Mouse (Mus musculus) lung, embryonic 15.5 days (tissue): ENCODE data around the gene Mrnip. TPM values are rescaled to one million over a fixed set of nuclear protein-coding genes. Genes with fewer than 3 reads are reported as not detected.
A peak's percentile ranks its signal among the peaks of the same experiment; 100 is the strongest.

Experiments
- ATAC-seq: fragments of 200-750 bp; cut with Nextera tagmentation; 2 replicates; pipeline ENCODE4 v1.8.0; 2017; ENCODE audit warnings: moderate number of reproducible peaks, borderline replicate concordance; ENCODE audit not compliant: low FRiP score, low TSS enrichment; ENCODE audit errors: extremely low read depth
- H3K27ac ChIP-seq: fragments of 300-500 bp; sonication (generic); 2 replicates; pipeline ENCODE4 v1.5.1; 2015; ENCODE audit warnings: moderate library complexity, mild to moderate bottlenecking, inconsistent platforms
- H3K27me3 ChIP-seq: fragments of 300-500 bp; sonication (generic); 2 replicates; pipeline ENCODE4 v1.6.1; 2015; ENCODE audit warnings: inconsistent platforms
- H3K36me3 ChIP-seq: fragments of 300-500 bp; sonication (generic); 2 replicates; pipeline ENCODE4 v1.6.1; 2015; ENCODE audit warnings: inconsistent platforms
- H3K4me1 ChIP-seq: fragments of 300-500 bp; sonication (generic); 2 replicates; pipeline ENCODE4 v1.6.1; 2015; ENCODE audit warnings: inconsistent platforms
- H3K4me2 ChIP-seq: fragments of 300-500 bp; sonication (generic); 2 replicates; pipeline ENCODE4 v1.6.1; 2015; ENCODE audit warnings: inconsistent platforms, mild to moderate bottlenecking, moderate library complexity
- H3K4me3 ChIP-seq: fragments of 300-500 bp; sonication (generic); 2 replicates; pipeline ENCODE4 v1.5.1; 2015; ENCODE audit warnings: mild to moderate bottlenecking, inconsistent platforms
- H3K9ac ChIP-seq: fragments of 300-500 bp; sonication (generic); 2 replicates; pipeline ENCODE4 v1.6.1; 2015; ENCODE audit warnings: inconsistent platforms
- H3K9me3 ChIP-seq: fragments of 300-500 bp; sonication (generic); 2 replicates; pipeline ENCODE4 v1.6.1; 2016; ENCODE audit warnings: inconsistent platforms
- WGBS: fragments of 180-500 bp; shearing (Covaris S2); methylation state at CpG from one replicate; pipeline ENCODE4 v1.1.7; 2015; 5-methylcytosine and 5-hydroxymethylcytosine counted together
- polyA plus RNA-seq: library from polyadenylated mRNA; unstranded; fragments of >200 nt; fragmentation: Nextera tagmentation; extraction: Ambion mirVana; gene quantifications from 2 replicates; pipeline ENCODE4 v1.2.1, GENCODE M21; 2015

The Mrnip gene
- polyA plus RNA-seq, 1 experiment from 2014 or later, result 19.5 TPM

DNA sequence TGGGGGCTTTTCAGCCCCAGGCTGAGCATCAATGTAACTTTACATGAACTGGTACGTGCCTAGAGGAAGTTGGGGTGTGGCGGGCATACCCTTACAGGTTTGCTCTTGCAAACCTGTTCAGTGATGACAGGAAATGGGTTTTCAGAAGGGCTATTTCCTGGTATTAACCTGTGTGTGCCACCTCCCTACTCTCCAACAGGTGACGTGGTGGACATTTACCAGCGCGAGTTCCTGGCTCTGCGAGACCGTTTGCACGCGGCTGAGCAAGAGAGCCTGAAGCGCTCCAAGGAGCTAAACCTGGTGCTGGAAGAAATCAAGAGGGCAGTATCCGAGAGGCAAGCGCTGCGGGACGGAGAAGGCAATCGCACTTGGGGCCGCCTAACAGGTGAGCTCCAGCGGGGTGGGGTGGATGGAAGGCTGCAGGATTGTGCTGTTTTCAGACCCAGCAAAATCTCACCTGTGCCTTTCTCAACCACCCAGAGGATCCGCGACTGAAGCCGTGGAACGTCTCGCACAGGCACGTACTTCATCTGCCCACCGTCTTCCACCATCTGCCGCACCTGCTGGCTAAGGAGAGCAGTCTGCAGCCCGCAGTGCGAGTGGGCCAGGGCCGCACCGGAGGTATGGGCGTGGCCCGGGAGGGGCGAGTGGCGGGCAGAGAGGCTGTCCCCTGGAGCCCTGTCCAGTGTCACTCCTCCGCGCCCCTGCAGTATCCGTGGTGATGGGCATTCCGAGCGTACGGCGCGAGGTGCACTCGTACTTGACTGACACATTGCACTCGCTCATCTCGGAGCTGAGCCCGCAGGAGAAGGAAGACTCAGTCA, 56.4 kb downstream of the Mrnip start:
- no peak overlapping the region for H3K9ac ChIP-seq
- H3K4me2 ChIP-seq, result peak overlapping the region; percentile 57
- no peak overlapping the region for H3K27ac ChIP-seq
- no peaks in the 10 kb centered on the region for H3K9me3 ChIP-seq
- no peak for ATAC-seq
- H3K4me1 ChIP-seq, result peaks cover 45% of the 10 kb centered on the region
- 32% methylated on average over 45 of the region's 45 CpGs for WGBS
- H3K27me3 ChIP-seq, result no peaks in the 10 kb centered on the region
- peaks cover 30% of the 10 kb centered on the region for H3K36me3 ChIP-seq
- peak overlapping the region; percentile 30 for H3K4me3 ChIP-seq

- WGBS, result 26% methylated on average over 8 of the region's 8 CpGs
- H3K4me3 ChIP-seq, result 0 out of 2 replicates have a peak overlapping the region, but pooled peaks have one; percentile 30
Observed at GRCm38 (mm10) chr11:50231411-50231810, 57.2 kb downstream of the Mrnip start.

DNA sequence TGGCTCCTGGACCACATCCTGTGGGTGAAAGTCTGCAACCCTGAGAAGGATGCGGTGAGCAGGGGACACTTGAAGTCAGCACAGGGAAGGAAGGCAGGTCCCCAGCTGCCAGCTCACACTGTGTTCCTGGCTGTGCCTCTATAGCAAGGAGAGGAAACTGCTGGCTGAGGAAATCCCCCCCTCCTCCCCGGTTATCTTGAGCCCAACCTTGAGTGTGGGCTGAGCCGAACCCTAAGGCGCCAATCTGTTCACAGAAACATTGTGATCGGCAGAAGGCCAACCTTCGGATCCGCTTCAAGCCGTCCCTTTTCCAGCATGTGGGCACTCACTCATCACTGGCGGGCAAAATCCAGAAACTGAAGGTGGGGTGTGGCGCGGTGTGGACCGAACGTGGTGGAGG, 58.8 kb downstream of the Mrnip start:
- peaks cover 30% of the 10 kb centered on the region for H3K36me3 ChIP-seq
- peaks cover 41% of the 10 kb centered on the region for H3K4me1 ChIP-seq
- H3K27me3 ChIP-seq, result peaks cover 11% of the 10 kb centered on the region
- no peak overlapping the region for H3K4me2 ChIP-seq
- no peak for ATAC-seq
- 93% methylated on average over 13 of the region's 13 CpGs for WGBS
- H3K4me3 ChIP-seq, result no peak overlapping the region
- no peaks in the 10 kb centered on the region for H3K9me3 ChIP-seq
- H3K9ac ChIP-seq, result no peak overlapping the region
- H3K27ac ChIP-seq, result no peak overlapping the region

More at GRCm38 (mm10) chr11:50231411-50231810, 57.2 kb downstream of the Mrnip start:
- Histone ChIP-seq H3K27ac (no peak overlapping the region), H3K9ac (no peak overlapping the region), H3K9me3 (no peaks in the 10 kb centered on the region), H3K4me1 (peaks cover 45% of the 10 kb centered on the region), H3K36me3 (peaks cover 30% of the 10 kb centered on the region), H3K4me2 (peak overlapping the region; percentile 57), H3K27me3 (no peaks in the 10 kb centered on the region)
- ATAC-seq, result no peak

DNA sequence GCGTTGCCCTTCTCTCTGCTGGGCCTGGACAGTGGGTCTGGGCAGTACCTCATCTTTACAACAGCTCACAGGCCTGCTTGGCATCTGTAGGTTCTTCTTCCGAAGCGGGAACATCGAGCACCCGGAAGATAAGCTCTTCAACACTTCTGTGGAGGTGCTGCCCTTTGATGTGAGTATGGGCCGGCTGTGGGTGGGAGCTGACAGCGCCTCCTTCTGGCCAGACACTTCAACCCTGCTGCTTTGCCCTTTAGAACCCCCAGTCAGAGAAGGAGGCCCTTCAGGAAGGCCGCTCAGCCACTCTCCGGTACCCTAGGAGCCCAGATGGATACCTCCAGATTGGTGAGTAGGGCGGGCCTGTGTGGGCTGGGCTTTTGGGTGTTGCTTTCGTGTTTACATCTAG, 59.7 kb downstream of the Mrnip start:
- no peak overlapping the region for H3K4me3 ChIP-seq
- H3K4me2 ChIP-seq, result no peak overlapping the region
- H3K4me1 ChIP-seq, result peaks cover 35% of the 10 kb centered on the region
- peaks cover 15% of the 10 kb centered on the region for H3K27me3 ChIP-seq
- no peaks in the 10 kb centered on the region for H3K9me3 ChIP-seq
- H3K9ac ChIP-seq, result no peak overlapping the region
- 85% methylated on average over 11 of the region's 11 CpGs for WGBS
- no peak overlapping the region for H3K27ac ChIP-seq
- peaks cover 30% of the 10 kb centered on the region for H3K36me3 ChIP-seq
- ATAC-seq, result no peak

GRCm38 (mm10) chr11:50234606-50235005, 60.4 kb downstream of the Mrnip start:
- Histone ChIP-seq H3K27me3 (peaks cover 15% of the 10 kb centered on the region), H3K4me2 (no peak overlapping the region), H3K9me3 (no peaks in the 10 kb centered on the region), H3K4me1 (peaks cover 31% of the 10 kb centered on the region), H3K4me3 (no peak overlapping the region), H3K9ac (no peak overlapping the region), H3K36me3 (peaks cover 30% of the 10 kb centered on the region), H3K27ac (no peak overlapping the region)
- ATAC-seq, result no peak
- WGBS, result 95% methylated on average over 25 of the region's 25 CpGs

DNA sequence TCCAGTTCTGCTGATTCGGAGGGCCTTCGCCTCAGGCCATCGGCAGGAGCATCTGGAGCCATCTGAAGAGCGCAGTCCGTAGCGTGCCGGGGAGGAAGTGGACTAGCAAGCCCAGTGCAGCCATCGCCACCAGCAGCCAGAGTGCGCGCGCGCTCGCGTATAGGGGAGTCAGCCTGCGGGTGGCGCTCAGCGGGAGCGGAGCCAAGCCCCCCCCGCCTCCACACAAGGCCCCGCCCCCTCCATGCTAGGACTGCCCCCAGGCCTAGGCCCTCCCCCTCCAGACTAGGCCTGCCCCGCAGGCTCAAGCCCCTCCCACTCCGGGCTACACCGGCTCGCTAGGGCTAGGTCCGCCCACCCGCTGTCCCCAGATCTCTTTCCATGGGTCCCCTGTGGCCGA, 62.3 kb downstream of the Mrnip start:
- Histone ChIP-seq H3K36me3 (peaks cover 30% of the 10 kb centered on the region), H3K4me3 (peak overlapping the region; percentile 62), H3K9me3 (no peaks in the 10 kb centered on the region), H3K27me3 (peaks cover 15% of the 10 kb centered on the region), H3K27ac (no peak overlapping the region; the same call in 1 of the 2 replicates), H3K4me1 (peaks cover 23% of the 10 kb centered on the region), H3K9ac (peak overlapping the region; percentile 63), H3K4me2 (peak overlapping the region; percentile 91)
- under 1% methylated on average over 24 of the region's 27 CpGs for WGBS
- peak; percentile 93 for ATAC-seq

GRCm38 (mm10) chr11:50236937-50237835, 62.9 kb downstream of the Mrnip start:
- Histone ChIP-seq H3K9me3 (no peaks in the 10 kb centered on the region), H3K4me3 (peak overlapping the region; percentile 62), H3K4me1 (peaks cover 23% of the 10 kb centered on the region), H3K9ac (peak overlapping the region; percentile 63), H3K27ac (no peak overlapping the region), H3K4me2 (peak overlapping the region; percentile 91), H3K27me3 (peaks cover 15% of the 10 kb centered on the region), H3K36me3 (peaks cover 28% of the 10 kb centered on the region)
- peak; percentile 17; the same call in 1 of the 2 replicates for ATAC-seq
- 2% methylated on average over 66 of the region's 66 CpGs for WGBS

DNA sequence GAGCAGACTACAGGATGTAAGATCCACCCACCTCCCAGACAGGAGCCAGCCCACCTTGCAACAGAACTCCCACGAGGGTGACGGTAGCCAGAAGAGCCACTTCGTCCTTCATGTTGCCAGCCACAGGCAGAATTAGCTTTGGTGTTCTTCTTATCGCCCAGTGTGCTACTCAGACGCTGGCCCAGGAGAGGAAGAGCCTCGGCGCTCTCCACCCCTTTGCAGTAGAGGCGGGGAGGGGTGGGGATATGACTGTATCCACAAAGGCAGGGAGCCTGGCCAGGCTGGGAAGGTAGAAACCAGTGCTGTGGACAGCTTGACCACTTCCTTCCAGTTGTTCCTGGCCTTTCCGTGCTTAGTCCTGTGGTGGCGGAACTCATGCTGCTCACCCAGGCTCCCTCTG, 64.1 kb downstream of the Mrnip start, which contains the start of gene Ltc4s:
Gene Ltc4s, minus strand, starts transcription at position 293 of the 400 bp plus-strand sequence.
- Histone ChIP-seq H3K4me2 (peak within 1 kb of the TSS; percentile 91), H3K9me3 (no peaks in the 10 kb centered on the region), H3K4me1 (peaks cover 23% of the 10 kb centered on the region), H3K4me3 (peak within 1 kb of the TSS; percentile 62), H3K27ac (no peak within 1 kb of the TSS), H3K36me3 (peaks cover 16% of the 10 kb centered on the region), H3K9ac (peak within 1 kb of the TSS; percentile 63; the same call in 1 of the 2 replicates), H3K27me3 (peaks cover 15% of the 10 kb centered on the region)
- no peak for ATAC-seq
- WGBS, result 31% methylated on average over 10 of the region's 10 CpGs

DNA sequence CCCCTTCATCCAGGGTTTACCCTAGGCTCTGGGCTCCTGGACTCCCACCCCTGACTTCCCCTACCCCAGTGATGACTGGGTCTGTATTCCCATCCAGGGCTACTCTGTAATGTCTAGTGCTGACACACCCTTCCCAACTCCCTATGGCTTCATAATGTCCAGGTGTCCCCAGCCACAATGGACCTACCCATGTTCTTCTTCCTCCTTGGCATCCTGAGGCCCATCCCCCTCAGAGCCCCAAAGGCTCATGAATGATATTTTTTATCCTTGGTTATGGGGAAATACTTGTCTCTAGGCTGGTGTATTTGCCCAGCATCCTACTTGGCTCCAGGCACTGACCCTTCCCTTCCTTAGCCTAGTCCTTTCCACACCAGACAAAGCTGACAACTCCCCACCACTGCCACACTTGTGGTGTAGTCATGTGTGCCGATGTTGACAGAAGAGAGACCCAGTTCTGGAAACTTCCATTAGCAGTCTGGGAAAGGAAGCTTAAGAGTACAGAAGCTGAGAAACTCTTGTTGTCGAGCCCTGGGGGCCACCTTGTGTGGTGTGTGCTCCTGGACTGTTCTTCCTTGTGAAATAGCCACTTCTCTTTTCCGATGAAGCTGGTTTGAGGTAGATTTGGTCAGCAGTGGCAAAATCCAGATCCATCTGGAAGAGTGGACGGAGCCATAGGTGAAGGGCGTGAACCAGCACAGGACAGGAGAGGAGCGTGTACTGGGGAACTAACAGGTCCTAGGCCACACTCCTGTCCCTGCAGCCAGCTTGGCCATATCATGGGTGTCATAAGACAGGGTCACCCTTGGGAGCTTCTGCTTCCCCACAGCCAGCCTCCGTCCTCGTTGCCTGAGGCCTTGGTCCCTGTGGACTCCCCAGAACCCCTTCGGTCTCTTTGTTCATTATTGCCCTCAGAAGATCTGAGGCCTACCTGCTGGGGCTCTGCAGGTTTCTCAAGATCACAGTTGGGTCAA, 64.9 kb downstream of the Mrnip start:
- no peaks in the 10 kb centered on the region for H3K9me3 ChIP-seq
- WGBS, result 91% methylated on average over 9 of the region's 9 CpGs
- no peak for ATAC-seq
- H3K36me3 ChIP-seq, result peaks cover 9% of the 10 kb centered on the region
- no peak overlapping the region for H3K4me3 ChIP-seq
- H3K4me2 ChIP-seq, result no peak overlapping the region
- H3K27me3 ChIP-seq, result peaks cover 15% of the 10 kb centered on the region
- no peak overlapping the region for H3K9ac ChIP-seq
- no peak overlapping the region for H3K27ac ChIP-seq
- H3K4me1 ChIP-seq, result peaks cover 23% of the 10 kb centered on the region

- WGBS, result 82% methylated on average over 7 of the region's 7 CpGs
- no peak overlapping the region for H3K27ac ChIP-seq
- H3K27me3 ChIP-seq, result peaks cover 15% of the 10 kb centered on the region
Observed at GRCm38 (mm10) chr11:50240235-50240911, 66.1 kb downstream of the Mrnip start.

More at GRCm38 (mm10) chr11:50240235-50240911, 66.1 kb downstream of the Mrnip start:
- Histone ChIP-seq H3K36me3 (no peaks in the 10 kb centered on the region), H3K9me3 (no peaks in the 10 kb centered on the region), H3K4me2 (no peak overlapping the region), H3K9ac (no peak overlapping the region), H3K4me3 (no peak overlapping the region), H3K4me1 (peaks cover 23% of the 10 kb centered on the region)
- no peak for ATAC-seq
